Mouse (Mus musculus) hindbrain, embryonic 14.5 days (tissue): ENCODE results near the gene Med10. TPM values are rescaled to one million over a fixed set of nuclear protein-coding genes. Genes with fewer than 3 reads are reported as not detected.

ENCODE experiments used
- ATAC-seq: fragments of 200-750 bp; cut with Nextera tagmentation; 2 replicates; pipeline ENCODE4 v1.8.0; 2017; ENCODE audit warnings: moderate number of reproducible peaks, mild to moderate bottlenecking, moderate TSS enrichment, moderate library complexity; ENCODE audit not compliant: low FRiP score
- DNase-seq: peaks from one replicate; pipeline ENCODE4 v3.0.0-alpha.2; 2015; ENCODE audit warnings: low spot score
- H3K27ac ChIP-seq: fragments of 300-500 bp; sonication (generic); 2 replicates; pipeline ENCODE4 v1.5.1; 2014; ENCODE audit warnings: mild to moderate bottlenecking, moderate library complexity
- H3K27me3 ChIP-seq: fragments of 300-500 bp; sonication (generic); 2 replicates; pipeline ENCODE4 v1.6.1; 2014; ENCODE audit warnings: mild to moderate bottlenecking, low read length, mixed read lengths; ENCODE audit not compliant: control insufficient read depth, insufficient read depth
- H3K36me3 ChIP-seq: fragments of 300-500 bp; sonication (generic); replicated peaks from 2 replicates; pipeline ENCODE4 v1.6.1; 2014; ENCODE audit not compliant: control insufficient read depth, insufficient read depth
- H3K4me1 ChIP-seq: fragments of 300-500 bp; sonication (generic); replicated peaks from 2 replicates; pipeline ENCODE4 v1.6.1; 2014; ENCODE audit warnings: antibody characterized with exemption, low read length, mixed read lengths; ENCODE audit not compliant: control insufficient read depth, insufficient read depth
- H3K4me2 ChIP-seq: fragments of 300-500 bp; sonication (generic); replicated peaks from 2 replicates; pipeline ENCODE4 v1.6.1; 2014; ENCODE audit warnings: mild to moderate bottlenecking, moderate library complexity
- H3K4me3 ChIP-seq: fragments of 300-500 bp; sonication (generic); replicated peaks from 2 replicates; pipeline ENCODE4 v1.5.1; 2014; ENCODE audit warnings: mild to moderate bottlenecking, low read length
- H3K9ac ChIP-seq: fragments of 300-500 bp; sonication (generic); 2 replicates; pipeline ENCODE4 v1.6.1; 2014
- H3K9me3 ChIP-seq: fragments of 300-500 bp; sonication (generic); 2 replicates; pipeline ENCODE4 v1.6.1; 2016; ENCODE audit warnings: low read length; ENCODE audit not compliant: control insufficient read depth
- WGBS: fragments of 180-500 bp; shearing (Covaris S2); extraction: QIAGEN DNeasy Blood & Tissue Kit; methylation state at CpG from one replicate; pipeline ENCODE4 v1.1.7; 2014; 5-methylcytosine and 5-hydroxymethylcytosine counted together
- polyA plus RNA-seq: library from polyadenylated mRNA; unstranded; fragments of >200 nt; fragmentation: Nextera tagmentation; extraction: Ambion mirVana; gene quantifications from 2 replicates; pipeline ENCODE4 v1.2.1, GENCODE M21; 2014

Gene Med10
- polyA plus RNA-seq = 140 and 150 TPM in 2 replicates

DNA sequence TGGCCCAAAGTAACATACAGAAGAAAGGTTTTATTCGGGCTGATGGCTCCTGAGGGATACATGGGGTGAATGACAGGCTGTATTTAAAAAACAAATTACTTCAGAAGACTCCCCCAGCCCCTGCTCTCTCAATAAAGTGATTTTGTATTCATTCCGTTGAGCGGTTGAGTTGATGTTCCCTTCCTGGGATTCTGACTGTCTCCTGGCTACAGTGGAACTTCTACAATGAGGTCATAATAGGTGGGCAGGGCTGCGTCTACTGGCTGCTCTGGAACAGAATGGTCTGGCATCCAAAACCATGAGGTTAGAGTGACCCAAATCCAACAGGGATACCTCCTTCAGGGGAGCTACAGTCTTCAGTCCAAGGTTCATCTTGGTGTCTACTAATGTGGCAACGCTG, at the start of gene Med10:
Gene Med10 (plus strand): TSS at position 301 of the 400 bp plus-strand sequence.
- Histone ChIP-seq H3K27ac (no peak within 1 kb of the TSS), H3K27me3 (no peaks in the 10 kb centered on the region), H3K4me1 (no peaks in the 10 kb centered on the region), H3K36me3 (no peaks in the 10 kb centered on the region), H3K4me3 (no peak within 1 kb of the TSS), H3K9me3 (no peaks in the 10 kb centered on the region), H3K4me2 (no peak within 1 kb of the TSS), H3K9ac (no peak within 1 kb of the TSS)
- no peak for ATAC-seq
- DNase-seq = no peak
- 83% methylated on average over 5 of the region's 5 CpGs for WGBS

GRCm38 (mm10) chr13:69752875-69753274, 49.3 kb upstream of the Med10 start:
- Histone ChIP-seq H3K4me1 (no peaks in the 10 kb centered on the region), H3K9ac (no peak overlapping the region), H3K4me3 (no peak overlapping the region), H3K4me2 (no peak overlapping the region), H3K27me3 (no peaks in the 10 kb centered on the region; the same call in 1 of the 2 replicates), H3K36me3 (no peaks in the 10 kb centered on the region), H3K9me3 (no peaks in the 10 kb centered on the region), H3K27ac (no peak overlapping the region)
- DNase-seq (no peak), ATAC-seq (no peak)
- WGBS = 95% methylated on average over 2 of the region's 2 CpGs

DNA sequence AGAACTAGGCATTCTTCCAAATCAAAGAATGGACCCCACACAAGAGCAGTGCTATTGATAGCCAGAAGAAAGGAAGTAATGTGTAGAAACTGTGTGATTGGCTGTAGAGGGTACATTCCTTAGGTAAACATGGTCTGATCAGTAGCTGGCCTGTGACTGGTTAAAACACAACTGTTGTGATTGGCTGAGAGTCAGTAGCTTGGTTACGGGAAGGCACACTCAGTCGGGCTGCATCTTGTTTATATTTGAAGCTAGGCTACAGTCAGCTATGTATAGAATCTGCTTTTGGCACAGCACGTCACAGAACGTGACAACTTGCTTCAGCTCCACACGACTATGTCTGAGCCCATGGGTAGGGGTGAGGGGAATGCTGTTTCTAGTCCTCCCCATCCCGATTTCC, 43.2 kb upstream of the Med10 start:
- Histone ChIP-seq H3K36me3 (no peaks in the 10 kb centered on the region), H3K27me3 (no peaks in the 10 kb centered on the region), H3K4me3 (no peak overlapping the region), H3K4me2 (no peak overlapping the region), H3K4me1 (no peaks in the 10 kb centered on the region), H3K27ac (no peak overlapping the region), H3K9ac (no peak overlapping the region), H3K9me3 (no peaks in the 10 kb centered on the region)
- WGBS = 81% methylated on average over 6 of the region's 6 CpGs
- ATAC-seq = no peak
- no peak for DNase-seq

DNA sequence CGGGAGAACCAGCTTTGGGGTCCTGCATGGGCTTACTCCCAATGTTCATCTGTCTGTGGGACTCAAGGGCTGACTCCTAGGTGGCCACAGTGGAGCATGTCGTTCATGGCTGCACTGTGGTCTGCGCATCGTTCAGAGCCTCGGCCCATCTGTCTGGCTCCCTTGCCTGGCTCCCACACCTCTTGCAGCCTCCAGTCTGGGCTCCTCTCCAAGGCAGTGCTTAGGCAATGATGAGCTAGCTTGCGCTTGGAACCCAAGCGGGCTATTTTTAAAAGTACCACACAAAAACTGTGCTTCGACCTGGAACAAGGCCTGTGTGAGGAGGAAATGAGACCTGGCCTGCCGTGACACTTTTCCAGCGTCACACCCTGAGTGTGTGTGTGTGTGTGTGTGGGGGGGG, 40.8 kb upstream of the Med10 start:
- H3K27ac ChIP-seq = no peak overlapping the region
- no peaks in the 10 kb centered on the region for H3K4me1 ChIP-seq
- no peak for ATAC-seq
- peak; percentile 36 for DNase-seq
- no peak overlapping the region for H3K4me2 ChIP-seq
- H3K9ac ChIP-seq = no peak overlapping the region
- no peak overlapping the region for H3K4me3 ChIP-seq
- H3K9me3 ChIP-seq = no peaks in the 10 kb centered on the region
- no peaks in the 10 kb centered on the region for H3K27me3 ChIP-seq
- WGBS = 87% methylated on average over 10 of the region's 10 CpGs
- no peaks in the 10 kb centered on the region for H3K36me3 ChIP-seq

GRCm38 (mm10) chr13:69764646-69765045, 37.5 kb upstream of the Med10 start:
- Histone ChIP-seq H3K27me3 (no peaks in the 10 kb centered on the region), H3K4me3 (no peak overlapping the region), H3K36me3 (no peaks in the 10 kb centered on the region), H3K4me1 (no peaks in the 10 kb centered on the region), H3K9me3 (no peaks in the 10 kb centered on the region), H3K9ac (no peak overlapping the region), H3K27ac (no peak overlapping the region), H3K4me2 (no peak overlapping the region)
- ATAC-seq (no peak), DNase-seq (no peak)
- WGBS = 63% methylated on average over 9 of the region's 9 CpGs

DNA sequence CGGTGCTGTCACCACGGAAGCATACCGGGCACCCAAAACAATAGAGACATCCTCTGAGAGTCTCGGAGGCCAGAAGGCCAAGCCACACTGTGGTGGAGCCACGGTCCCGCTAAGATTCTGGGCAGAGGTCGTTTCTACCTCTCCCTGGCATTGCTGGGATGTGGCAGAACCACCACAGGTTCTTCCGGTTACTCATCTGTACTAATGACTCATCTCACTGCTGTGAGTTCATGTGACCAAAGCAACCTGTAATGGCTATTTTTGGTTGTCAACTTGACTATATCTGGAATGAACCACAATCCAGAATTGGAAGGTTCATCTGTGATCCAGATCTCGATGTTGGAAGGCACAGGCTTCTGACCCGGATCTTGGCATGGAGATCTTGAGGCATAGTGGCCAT, 34.0 kb upstream of the Med10 start:
- ATAC-seq (no peak), DNase-seq (no peak)
- no peaks in the 10 kb centered on the region for H3K4me1 ChIP-seq
- no peak overlapping the region for H3K9ac ChIP-seq
- H3K9me3 ChIP-seq = no peaks in the 10 kb centered on the region
- no peak overlapping the region for H3K4me2 ChIP-seq
- H3K36me3 ChIP-seq = no peaks in the 10 kb centered on the region
- H3K4me3 ChIP-seq = no peak overlapping the region
- H3K27me3 ChIP-seq = no peaks in the 10 kb centered on the region
- no peak overlapping the region for H3K27ac ChIP-seq
- 90% methylated on average over 10 of the region's 10 CpGs for WGBS

DNA sequence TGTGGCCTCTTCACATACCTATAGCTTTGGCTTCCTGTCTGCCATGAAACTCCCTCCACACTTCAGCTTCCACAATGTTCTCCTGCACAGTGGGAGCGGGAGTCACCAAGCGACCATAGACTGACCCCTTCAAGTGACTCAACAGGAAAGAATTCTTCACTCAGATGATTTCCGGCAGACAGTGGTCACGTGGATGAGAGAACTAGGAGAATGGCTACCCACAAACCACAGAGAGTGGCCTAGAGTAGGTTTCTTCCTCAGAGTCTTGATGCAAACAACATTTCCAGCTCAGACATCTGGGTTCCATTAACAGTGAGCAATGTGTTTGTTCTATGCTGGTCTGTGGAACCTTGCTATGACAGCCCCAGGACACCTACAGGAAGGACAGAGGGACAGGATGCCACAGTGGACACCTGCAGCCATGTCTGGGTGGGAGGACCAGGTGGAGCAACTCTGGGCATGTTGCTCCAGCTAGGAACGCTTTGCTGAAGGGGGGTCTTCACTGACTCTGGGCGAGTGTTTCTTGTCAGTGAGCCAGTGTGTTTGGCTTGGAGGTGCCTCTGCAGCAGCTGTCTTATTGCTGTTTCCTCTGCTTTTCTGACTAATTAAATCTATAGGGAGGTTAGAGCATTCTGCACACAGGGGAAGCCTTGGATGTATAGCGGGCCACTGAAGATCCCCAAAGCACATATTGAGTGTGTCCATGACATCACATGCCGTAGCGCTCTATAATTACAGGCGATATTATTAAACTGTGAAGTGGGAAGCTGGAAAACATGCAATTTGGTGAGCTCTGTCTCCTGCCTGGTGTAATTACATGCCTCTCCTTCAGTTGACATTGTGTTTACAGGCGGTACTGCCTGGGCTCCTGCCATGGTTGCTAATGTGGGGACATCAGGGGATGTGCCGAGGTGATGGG, 31.4 kb upstream of the Med10 start:
- Histone ChIP-seq H3K4me1 (no peaks in the 10 kb centered on the region), H3K27ac (peak overlapping the region; percentile 32; the same call in 1 of the 2 replicates), H3K4me3 (no peak overlapping the region), H3K9me3 (no peaks in the 10 kb centered on the region), H3K36me3 (no peaks in the 10 kb centered on the region), H3K9ac (no peak overlapping the region), H3K4me2 (no peak overlapping the region), H3K27me3 (no peaks in the 10 kb centered on the region)
- ATAC-seq (no peak), DNase-seq (no peak)
- WGBS = 70% methylated on average over 12 of the region's 12 CpGs

GRCm38 (mm10) chr13:69772358-69772757, 29.8 kb upstream of the Med10 start:
- 86% methylated on average over 4 of the region's 4 CpGs for WGBS

GRCm38 (mm10) chr13:69778221-69778620, 24.0 kb upstream of the Med10 start:
- Histone ChIP-seq H3K4me1 (no peaks in the 10 kb centered on the region), H3K9me3 (no peaks in the 10 kb centered on the region), H3K9ac (no peak overlapping the region), H3K4me3 (no peak overlapping the region), H3K36me3 (no peaks in the 10 kb centered on the region), H3K27me3 (no peaks in the 10 kb centered on the region), H3K4me2 (no peak overlapping the region), H3K27ac (no peak overlapping the region)
- ATAC-seq = no peak
- WGBS = 88% methylated on average over 19 of the region's 19 CpGs
- no peak for DNase-seq

More at GRCm38 (mm10) chr13:69772358-69772757, 29.8 kb upstream of the Med10 start:
- Histone ChIP-seq H3K9ac (no peak overlapping the region), H3K9me3 (no peaks in the 10 kb centered on the region), H3K36me3 (no peaks in the 10 kb centered on the region), H3K27me3 (no peaks in the 10 kb centered on the region), H3K4me2 (no peak overlapping the region), H3K4me1 (no peaks in the 10 kb centered on the region), H3K27ac (no peak overlapping the region), H3K4me3 (no peak overlapping the region)
- no peak for ATAC-seq
- no peak for DNase-seq
